Mouse (Mus musculus): ENCODE measurements around the gene Dvl1.

The Dvl1 gene

DNA sequence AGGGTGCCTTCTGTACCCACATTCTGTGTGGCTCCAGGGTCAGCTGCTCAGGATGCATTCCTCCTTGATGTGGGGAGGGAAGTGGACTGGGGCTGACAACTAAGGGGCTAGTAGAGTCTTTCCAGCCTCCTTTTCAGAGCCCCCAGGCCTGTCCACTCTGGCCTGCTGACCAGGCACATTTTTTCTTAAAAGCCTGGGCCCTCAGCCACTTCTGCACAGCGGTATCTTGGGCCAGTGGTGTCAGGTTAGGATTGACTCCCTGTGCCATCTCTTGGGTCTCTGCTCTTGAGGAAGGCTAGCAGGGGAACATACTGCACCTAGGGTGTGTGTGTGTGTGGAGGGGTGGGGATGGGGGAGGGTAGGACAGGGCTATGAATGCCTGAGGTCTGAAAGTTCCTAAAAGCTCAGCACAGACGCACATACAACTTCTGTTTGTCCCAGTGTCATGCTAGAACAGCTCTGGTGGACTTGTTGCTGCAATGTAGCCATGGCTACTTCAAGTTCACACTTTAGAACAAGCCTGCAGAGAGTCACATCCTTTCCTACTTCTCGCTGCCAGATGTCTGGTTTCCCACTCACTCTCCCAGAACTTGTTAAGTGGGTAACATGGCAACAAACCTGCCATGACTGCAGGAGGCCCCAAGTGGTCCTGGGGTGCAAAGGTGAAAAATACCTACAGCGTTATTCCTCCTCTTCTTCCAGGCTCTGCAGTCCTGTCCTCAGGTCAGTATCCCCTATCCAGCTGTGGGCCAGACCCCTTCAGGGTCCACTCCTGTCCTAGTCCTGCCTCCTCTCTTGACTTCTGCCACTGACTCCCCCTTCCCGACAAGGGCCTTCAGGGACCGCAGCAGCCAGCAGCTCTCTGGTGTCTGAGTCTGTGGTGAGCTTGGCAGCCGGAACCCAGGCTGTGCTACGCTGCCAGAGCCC, 6.9 kb upstream of the Dvl1 start:
- DNase-seq = no peak

DNA sequence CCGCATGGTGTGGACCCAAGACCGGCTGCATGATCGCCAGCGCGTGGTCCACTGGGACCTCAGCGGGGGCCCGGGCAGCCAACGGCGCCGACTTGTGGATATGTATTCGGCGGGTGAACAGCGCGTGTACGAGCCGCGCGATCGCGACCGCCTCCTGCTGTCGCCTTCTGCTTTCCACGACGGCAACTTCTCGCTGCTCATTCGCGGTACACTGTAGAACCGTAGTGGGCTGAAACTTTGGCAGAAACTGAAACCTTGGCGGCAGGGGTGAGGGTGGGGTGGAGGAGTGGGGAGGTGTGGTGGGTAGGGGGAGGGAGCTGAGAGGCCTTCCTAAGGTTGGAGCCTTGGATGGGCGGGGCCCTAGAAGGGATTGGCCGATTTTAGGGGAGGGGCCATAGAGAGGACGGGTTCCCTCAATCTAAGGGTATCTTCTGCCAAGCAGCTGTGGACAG, 6.2 kb upstream of the Dvl1 start:
- peak; percentile 75 for DNase-seq

DNA sequence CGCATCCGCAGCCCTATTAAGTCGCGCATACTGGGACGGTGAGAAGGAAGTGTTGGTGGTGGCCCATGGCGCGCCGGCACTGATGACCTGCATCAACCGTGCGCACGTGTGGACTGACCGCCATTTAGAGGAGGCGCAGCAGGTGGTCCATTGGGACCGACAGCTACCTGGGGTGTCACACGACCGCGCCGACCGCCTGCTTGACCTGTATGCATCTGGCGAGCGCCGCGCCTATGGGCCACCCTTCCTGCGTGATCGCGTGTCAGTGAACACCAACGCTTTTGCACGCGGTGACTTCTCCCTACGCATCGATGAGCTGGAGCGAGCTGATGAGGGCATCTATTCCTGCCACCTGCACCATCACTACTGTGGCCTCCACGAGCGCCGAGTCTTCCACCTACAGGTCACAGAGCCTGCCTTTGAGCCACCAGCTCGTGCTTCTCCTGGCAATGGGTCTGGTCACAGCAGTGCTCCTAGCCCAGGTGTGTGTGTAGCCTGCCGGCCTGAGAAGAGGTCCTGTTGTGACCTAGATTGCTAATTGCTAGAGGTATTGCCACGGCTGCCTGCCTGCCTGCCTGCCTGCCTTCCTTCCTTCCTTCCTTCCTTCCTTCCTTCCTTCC, 5.4 kb upstream of the Dvl1 start:
- DNase-seq = no peak

DNA sequence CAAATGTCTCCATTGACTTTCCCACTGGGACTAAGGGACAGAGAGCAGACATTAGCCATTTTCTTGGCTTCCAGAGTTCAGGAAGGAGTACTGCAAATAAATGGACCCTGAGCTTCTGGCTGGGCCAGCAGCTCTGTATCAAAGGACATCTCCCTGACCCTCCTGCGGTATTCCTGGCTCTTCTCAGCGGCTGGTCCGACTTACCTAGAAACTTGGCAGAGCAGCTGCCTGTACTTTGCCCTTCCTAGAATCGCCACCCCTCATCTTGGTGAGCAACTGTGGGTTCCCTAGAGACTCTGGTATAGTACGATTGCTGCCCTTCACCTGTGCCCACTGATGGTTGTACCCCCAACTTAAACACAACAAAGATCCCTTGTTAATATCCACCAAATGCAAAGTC, 4.0 kb upstream of the Dvl1 start:
- DNase-seq = no peak

DNA sequence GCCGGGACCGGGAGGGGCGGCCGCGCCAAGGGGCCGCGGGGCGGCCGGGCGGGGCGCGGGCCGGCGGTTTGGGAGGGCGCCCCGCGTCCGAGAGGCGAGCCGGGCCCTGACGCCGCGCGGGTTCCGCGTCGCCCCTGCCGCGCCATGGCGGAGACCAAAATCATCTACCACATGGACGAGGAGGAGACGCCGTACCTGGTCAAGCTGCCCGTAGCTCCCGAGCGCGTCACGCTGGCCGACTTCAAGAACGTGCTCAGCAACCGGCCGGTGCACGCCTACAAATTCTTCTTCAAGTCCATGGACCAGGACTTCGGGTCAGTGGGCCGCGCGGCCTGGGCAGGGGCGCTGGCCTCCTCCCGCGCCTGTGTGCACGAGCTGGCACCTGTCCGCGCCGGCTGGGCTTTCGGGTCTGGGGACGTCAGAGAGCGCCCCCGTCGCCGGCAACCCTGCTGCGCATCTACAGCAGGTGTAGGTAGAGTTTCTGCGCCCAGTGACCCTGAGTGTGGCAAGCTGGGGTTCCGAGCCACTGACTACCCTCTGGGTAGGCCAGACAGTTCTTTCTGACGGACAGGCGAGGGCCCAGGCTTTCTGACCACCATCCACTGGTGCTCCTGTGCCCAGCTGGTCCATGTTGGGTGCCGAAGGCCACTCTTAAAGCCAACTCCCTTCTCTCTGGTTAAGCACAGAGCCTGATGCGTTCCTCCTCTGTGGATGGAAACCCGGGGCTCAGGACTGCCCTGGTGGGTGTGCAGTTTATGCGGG, 570 bp downstream of the Dvl1 start:
- peak; percentile 73 for DNase-seq

DNA sequence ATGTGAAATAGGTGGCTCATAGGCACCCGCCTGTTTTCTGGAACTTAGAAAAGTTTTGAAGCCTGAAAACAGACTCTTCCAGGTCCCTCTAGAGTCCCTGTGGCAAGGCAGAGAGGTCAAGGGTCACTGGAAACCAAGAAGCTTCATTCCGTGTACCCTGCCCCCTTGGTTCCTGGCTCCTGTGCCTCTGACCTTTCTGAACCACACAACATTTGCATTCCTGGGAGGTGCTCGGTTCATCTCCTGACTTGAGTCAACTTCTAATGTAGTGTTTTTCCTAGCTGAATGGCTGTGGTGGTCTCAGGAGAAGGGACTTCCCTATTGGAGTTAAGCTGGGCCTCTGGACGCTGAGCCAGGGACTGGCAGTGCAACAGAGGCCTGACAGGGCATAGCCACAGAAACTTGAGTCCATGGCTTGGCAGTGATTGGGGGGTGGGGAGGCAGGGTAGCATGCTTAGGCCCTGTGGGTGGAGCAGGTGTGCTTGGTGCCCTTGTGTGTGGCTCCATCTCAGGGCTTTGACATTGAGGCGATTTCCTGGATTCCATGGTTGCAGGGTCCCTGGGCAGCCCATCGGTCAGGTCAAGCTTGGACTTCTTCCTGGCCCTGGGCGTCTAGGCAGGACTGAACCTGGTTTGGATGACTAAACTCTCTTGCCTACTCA, 1.4 kb downstream of the Dvl1 start:
- peak; percentile 31 for DNase-seq

DNA sequence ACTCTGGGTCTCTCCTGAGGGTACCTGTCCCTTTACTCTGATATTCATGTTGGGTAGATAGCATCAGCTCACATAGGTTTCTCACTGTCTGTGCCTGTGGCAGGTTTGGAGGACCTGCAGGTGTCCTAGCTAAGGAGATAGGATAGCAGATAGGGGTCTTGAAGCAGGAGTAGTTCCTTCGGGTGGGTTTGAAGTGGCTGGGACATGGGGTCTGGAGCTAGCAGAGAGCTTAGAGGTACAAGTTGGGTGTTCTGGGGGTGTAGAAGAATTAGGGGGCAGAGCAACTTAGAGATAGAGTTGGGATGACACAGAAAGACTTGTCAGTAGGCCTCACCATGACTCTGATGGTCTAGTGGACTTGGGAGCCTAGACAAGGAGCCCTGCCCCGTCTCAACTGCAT, 2.2 kb downstream of the Dvl1 start:
- DNase-seq = no peak

DNA sequence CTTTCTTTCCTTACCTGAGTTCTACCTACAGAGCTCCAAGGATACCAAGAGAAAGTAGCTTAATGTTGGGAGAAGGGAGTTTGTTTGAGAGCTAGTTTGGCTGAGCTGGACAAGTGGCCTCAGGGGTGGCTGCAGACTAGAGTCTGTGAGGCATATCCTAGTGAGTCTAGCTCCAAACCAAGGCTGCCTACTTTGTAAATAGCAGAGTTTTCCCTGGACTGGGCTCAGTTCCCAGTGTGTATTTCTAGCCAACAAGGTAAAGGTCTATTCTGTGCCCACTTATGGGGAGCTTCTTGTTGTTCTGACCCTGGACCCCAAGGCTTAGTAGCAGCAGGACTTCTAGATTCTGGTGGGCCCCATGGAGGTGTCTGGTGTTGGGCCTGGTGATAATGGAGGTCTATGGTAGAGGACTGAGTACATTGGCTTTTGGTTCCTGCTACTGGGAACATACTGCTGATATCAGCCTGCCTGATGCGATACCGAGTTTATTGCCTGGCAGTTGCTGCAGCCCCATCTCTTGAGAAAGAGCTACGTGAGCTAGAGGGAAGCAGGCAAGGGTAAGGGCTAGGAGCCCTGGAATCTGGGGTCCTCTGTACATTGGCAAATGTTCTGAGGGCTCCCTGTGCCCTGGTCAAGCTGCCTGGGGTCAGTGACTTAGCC, 2.7 kb downstream of the Dvl1 start:
- no peak for DNase-seq

DNA sequence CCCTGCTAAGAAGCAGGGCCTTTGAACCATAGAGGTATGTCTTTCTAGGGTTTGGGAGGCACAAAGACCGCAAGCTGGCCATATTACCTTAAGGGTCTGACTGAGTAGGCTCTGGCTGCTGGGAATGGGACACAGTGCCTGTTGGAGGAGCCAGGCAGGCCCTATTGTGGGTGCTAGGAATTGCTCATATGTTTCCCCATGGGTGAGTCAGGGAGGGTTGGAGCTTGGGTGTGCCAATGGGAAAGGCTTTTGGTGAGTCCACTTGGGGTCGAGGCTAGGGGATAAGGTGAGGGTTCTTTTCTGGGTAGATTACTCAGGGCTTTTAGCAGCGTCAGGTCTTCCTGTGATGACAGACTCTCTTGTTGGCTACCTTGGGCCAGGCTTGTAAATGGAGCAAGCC, 4.2 kb downstream of the Dvl1 start:
- no peak for DNase-seq

DNA sequence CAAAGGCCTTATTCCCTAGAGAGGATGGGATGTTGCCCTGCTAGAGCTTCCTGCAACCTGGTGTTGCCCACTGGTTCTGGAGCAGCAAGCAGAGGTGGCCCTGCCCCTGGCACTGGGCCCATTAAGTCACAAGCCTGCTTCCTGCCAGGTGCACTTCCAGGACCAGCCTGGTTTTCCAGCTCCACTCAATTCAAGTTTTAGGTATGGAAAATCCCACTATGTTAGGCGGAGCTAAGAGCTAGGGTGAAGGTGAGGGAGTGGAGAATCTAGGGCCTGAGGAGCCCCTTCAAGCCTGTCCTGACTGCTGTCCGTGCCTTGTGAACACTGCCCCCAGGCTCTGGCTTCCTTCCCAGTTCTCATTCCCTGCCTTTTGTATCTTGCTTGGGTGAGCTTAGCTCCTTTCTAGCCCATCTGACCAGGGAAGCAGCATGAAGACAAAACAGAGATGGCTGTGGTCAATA, 4.8 kb downstream of the Dvl1 start:
- no peak for DNase-seq

DNA sequence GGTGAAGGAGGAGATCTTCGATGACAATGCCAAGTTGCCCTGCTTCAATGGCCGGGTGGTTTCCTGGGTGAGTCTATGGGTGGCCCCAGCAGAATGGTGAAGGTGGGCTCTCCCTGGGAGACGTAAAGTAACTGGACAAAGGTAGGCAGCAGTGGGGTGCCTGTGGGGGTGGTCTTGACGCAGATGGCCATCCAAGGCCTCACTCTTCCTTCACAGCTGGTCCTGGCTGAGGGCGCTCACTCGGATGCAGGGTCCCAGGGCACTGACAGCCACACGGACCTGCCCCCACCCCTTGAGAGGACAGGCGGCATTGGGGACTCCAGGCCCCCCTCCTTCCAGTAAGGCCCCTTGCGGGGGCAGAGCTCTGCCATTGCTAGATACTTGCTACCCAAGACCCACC, 6.2 kb downstream of the Dvl1 start:
- no peak for DNase-seq

DNA sequence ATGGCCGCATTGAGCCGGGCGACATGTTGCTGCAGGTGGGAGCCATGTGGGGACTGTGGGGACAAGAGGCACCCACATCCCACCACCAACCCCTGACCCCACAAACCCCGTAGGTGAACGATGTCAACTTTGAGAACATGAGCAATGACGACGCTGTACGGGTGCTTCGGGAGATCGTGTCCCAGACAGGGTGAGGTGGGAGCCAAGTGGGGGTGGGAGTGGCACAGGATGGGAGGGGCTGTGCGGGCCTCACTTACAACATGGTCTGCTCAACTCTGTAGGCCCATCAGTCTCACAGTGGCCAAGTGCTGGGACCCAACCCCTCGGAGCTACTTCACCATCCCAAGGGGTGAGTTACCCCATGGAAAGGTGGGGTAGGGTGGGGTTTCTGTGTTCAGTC, 7.8 kb downstream of the Dvl1 start:
- DNase-seq = no peak

DNA sequence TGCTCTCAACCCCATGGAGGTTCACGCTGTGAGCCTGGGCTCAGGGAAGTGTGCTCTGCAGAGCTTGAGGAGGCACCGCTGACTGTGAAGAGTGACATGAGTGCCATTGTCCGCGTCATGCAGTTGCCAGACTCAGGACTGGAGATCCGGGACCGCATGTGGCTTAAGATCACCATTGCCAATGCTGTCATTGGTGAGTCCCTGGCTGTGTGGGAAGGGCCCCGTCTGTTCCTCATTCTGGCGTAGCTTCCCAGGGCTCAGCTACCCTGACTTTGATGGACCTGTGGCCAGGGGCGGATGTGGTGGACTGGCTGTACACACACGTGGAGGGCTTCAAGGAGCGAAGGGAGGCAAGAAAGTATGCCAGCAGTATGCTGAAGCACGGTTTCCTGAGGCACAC, 8.9 kb downstream of the Dvl1 start:
- no peak for DNase-seq

DNA sequence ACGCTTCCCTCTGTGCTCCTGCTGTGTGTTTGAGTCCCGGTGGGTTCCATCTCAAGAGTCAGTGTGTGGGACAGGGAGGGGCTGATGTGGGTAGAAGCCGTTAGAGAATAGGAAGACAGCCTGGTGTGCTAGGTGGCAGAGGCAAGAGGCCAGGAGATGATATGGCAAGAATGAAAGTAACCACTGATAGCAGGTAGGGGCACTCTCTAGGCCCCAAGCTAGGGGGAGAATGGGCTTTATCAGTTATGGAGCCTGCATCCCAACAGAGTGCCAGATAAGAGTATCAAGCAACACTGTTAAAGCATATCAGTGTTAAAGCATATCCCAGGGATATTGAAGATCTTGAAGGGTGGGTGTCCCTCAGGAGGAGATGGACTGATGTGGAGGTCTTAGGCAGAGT, 9.7 kb downstream of the Dvl1 start:
- no peak for DNase-seq

DNA sequence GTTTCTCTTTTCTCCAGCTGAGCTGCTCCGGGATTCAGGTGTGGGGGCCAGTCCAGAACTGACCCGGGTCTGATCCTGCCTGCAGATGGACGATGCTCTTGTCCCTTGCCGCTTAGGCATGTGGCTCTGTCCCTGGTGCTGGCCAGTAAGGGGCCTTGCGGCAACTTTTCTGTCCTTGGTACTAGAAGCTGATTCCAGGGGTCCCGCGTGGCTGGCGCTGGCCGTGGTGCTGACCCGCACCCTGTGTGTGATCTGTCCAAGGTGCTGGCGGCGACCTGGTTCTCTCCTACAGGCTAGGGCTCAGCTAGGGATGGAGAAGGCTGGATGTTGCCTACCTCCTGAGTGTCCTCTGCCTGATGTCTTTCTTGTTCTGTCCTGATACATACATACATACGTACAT, 12.1 kb downstream of the Dvl1 start:
- DNase-seq = peak; percentile 75

DNA sequence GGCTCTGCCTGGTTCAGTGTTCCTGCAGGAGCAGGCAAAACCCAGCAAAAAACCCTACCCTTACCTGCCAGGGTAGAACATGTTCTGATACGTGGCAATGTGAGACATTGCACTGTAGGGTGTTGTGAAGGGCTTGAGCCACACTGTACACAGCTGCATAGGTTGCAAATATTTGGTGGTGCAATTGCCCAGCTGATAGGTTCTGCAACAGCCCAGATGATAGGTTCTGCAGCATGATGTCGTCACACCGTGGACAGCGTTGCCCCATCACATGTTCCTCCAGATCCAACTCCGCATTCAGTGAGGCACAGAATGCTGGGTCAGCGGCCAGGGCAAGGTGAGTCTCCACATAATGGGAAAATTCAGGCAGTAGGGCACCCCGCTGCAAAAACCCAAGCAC, 14.6 kb downstream of the Dvl1 start:
- no peak for DNase-seq

DNA sequence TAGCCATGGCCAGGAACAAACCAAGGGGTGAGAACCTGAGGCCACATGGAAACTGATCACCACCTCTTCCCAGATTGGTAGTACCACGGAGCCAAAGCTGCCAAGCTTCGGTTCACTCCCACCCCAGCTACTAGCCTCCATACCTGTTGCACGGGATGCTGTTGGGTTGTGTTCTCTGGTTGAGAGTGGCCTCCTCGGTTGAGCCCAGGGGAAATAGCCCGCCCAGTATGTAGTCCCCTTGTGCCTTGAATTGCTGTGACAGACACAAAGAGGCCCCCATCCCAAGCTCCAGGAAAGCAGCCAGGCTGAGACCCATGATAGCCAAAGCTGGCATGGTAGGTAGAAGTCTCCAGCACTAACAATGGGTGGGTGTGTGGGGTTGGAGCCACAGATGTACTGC, 15.8 kb downstream of the Dvl1 start, which contains the start of gene Tas1r3:
Gene Tas1r3, minus strand, starts transcription at position 362 of the 400 bp plus-strand sequence.
- DNase-seq = no peak

DNA sequence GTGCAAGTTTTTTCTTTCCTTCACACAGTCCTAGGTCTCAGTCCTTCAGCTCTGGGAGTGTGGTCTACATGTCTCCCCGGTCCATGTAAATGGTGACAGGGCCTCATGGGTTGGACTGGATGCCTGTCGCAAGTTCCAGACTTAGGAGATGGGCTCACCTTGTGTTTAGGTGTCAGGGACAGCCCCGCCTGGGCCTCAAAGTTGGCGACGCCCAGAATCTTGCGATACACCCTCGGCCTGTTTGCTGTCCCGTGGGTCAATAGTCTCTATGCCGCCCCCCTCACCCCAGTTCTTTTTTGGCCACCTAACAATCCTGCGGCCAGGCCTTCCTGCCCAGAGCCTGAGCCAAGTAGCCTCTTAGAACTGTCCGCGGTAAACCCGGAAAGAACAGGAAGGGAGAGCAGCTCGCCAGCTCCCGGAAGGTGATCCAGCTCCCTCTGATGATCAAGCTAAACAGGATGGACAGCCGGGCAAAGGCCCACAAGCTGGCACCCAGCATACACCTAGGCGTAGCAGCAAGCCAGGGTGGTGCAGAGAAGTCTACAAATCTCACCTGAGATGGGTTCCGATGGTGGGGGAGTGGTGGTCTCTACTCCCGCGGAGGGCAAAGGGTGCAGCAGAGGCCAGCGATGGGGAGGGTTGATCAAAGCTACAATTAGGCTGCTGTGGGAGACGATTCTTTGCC, 21.6 kb downstream of the Dvl1 start:
- DNase-seq = peak; percentile 28

DNA sequence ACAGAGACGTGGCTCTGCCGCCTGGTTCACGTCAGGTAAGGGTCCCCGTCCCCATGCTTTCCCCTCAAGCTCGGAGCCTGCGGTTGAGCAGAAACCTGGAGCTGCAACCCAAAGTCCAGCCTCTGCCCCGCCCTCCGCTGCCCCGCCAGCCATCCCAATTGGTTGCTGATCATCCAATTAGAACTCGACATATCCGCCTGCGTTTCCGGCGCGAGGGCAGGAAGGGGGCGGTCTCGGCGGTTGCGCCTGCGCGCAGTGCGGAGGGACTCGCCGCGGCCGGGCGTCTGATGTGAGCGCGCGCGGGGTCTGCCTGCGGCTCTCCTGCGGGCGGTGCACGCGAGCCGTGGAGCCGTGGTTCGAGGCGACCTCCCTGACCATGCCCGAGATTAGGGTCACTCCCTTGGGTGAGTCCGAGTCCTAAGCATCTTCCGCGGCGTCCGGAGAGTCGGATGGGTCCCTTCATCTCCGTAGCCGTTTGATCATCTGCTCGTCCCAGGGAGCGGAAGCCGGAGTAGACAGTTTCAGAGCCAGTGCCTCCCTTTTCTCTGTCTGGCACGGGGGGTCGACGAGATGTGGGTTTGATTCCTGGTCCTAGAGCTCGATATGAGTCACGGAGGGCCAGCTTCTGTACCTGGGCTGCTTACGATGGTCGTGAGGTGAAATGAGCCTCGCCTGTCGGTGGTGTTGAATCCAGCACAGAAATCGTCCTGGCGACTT, 22.3 kb downstream of the Dvl1 start, which contains the start of the genes Cptp and Ints11:
Gene Cptp, minus strand, starts transcription at position 124 of the 717 bp plus-strand sequence.
Gene Ints11, plus strand, starts transcription at position 230 of the 717 bp plus-strand sequence.
- DNase-seq = peak; percentile 97

DNA sequence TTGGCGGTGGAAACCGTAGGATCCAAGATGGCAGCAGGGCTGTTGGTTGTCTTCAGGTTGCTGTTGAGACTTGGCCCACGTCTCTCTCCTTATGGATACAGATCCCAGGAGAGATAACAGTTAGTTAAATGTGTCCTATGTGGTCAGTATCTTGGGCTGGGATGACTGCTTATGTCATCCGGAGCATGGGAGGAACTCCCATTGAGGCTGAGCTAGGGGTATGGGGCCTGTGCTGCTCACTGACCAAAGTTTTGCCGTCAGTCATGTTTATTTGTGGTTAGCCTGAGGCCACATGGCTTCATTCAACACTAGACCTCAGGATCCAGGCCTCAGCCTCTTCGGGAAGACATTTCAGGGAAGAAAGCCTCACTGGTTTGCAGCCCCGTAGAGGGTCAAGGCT, 24.2 kb downstream of the Dvl1 start:
- no peak for DNase-seq

DNA sequence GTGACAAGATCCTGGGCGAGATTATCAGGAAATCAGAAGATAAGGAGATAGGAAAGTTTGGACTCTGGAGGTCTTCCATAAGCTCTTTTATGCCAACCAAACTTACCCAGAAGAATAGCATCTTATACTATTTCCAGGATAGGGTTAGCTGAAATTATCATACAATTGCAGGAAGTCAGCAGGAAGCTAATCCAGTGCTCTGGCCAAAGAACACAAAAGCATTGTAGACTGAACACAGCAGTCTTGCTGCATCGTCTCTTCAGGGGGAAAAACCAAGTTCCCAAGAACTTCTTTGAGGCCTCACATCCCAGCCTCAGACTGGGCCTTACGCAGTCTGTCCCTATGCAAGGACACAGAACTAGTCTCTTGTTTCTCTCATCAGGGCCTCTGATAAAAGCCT, 36.4 kb downstream of the Dvl1 start:
- no peak for DNase-seq
